Mouse (Mus musculus): ENCODE data around the gene Mup17. TPM values are rescaled to one million over a fixed set of nuclear protein-coding genes. Genes with fewer than 3 reads are reported as not detected.
"Not testable (repeated sequence)": the region's sequence is repeated elsewhere in the genome, so short reads cannot be mapped to it uniquely, and the experiment has no call there.

The Mup17 gene
- not detected in 2 replicates for polyA plus RNA-seq (2015; fragmentation: Nextera tagmentation; extraction: Ambion mirVana)

DNA sequence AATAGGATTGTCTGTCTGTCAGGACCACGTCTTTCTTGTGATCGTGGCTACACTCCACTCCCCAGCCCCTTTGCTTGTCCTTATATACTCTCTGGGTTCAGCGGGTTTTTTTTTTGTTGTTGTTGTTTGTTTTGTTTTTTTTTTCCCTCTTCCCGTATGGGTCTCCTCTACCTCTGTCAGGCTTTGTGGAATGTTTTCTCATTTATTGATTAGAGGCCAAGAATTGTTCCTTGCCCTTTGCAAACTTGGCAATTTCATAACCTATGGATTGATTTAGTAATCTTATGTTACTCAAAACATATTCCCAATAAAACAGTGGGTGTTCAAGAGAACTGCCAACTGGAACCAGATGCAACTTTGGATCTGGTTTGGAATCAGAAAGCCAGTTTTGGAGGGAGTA lies at the start of gene Mup17:
Gene Mup17 (minus strand): TSS at position 101 of the 400 bp plus-strand sequence.
- H3K4me2 ChIP-seq; H3K4me1 ChIP-seq; H3K27me3 ChIP-seq (replicated peaks); H3K27ac ChIP-seq; H3K4me3 ChIP-seq (replicated peaks); H3K36me3 ChIP-seq; H3K9me3 ChIP-seq; H3K9ac ChIP-seq; ATAC-seq (ENCODE audit: insufficient read depth, low FRiP score, low read depth): not testable (repeated sequence)
- 84% methylated on average over 4 of the region's 4 CpGs for WGBS

DNA sequence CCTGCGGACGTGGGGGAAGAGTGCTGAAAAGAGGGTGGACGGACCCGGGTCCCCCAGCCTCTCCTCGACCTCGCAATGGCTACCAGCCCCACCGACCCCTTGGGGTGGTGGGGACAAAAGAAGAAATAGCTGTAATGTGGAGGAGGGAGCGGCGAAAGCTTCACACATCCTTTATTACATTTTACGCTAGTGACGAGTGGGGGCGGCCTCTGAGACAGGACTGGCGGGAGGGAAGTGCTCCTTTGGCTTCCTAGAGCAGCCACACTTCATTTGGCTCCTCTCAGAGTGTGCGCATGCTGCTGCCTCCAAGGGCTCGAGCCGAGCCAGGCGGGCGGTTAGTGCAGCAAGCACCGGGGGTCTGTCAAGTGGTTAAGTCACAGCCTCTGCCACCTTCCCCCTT lies 24.1 kb downstream of the Mup17 start:
- not testable (repeated sequence) for H3K4me2 ChIP-seq; H3K9ac ChIP-seq; H3K9me3 ChIP-seq; H3K4me1 ChIP-seq; H3K36me3 ChIP-seq; H3K27ac ChIP-seq; ATAC-seq (ENCODE audit: insufficient read depth, low FRiP score, low read depth); H3K27me3 ChIP-seq (replicated peaks); H3K4me3 ChIP-seq (replicated peaks)
- WGBS, result 88% methylated on average over 19 of the region's 19 CpGs

DNA sequence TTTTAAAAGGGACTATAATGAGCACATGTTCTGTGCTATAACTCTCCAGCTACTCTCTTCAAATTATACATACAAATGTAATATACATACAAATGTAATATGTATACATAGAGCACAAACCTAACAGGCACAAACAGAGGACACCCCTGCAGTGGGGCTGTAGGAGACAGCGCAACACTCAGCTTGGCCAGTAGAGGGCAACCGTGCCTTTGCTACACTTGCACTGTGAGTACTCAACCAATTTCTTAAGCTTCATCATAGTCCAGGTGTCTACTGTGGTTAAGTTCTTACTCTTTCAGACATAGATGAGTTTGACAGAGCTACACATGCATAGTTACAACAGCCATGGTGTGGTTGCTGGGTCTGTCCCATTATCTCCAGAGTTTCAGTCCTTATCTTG lies 39.8 kb downstream of the Mup17 start:
- H3K9ac ChIP-seq; H3K9me3 ChIP-seq; ATAC-seq (ENCODE audit: insufficient read depth, low FRiP score, low read depth): not testable (repeated sequence)

More for the DNA sequence above, 39.8 kb downstream of the Mup17 start:
- 33% methylated on average over 2 of the region's 2 CpGs for WGBS
- not testable (repeated sequence) for H3K4me2 ChIP-seq; H3K36me3 ChIP-seq; H3K4me1 ChIP-seq; H3K4me3 ChIP-seq (replicated peaks); H3K27ac ChIP-seq; H3K27me3 ChIP-seq (replicated peaks)

Other genes with a start within 250 kb of the Mup17 start
- not detected in 2 replicates for gene Mup15, start 156.1 kb downstream of the Mup17 start, polyA plus RNA-seq (2015; fragmentation: Nextera tagmentation; extraction: Ambion mirVana)
- gene Mup16, start 76.3 kb downstream of the Mup17 start, polyA plus RNA-seq (2015; fragmentation: Nextera tagmentation; extraction: Ambion mirVana), result not detected in 2 replicates
- gene Mup18, start 78.3 kb upstream of the Mup17 start, polyA plus RNA-seq (2015; fragmentation: Nextera tagmentation; extraction: Ambion mirVana), result not detected in 2 replicates
- not detected in 2 replicates for gene Mup19, start 186.4 kb upstream of the Mup17 start, polyA plus RNA-seq (2015; fragmentation: Nextera tagmentation; extraction: Ambion mirVana)
- gene Mup5, start 239.4 kb upstream of the Mup17 start, polyA plus RNA-seq (2015; fragmentation: Nextera tagmentation; extraction: Ambion mirVana), result not detected in 2 replicates